Mouse (Mus musculus) bone marrow macrophage, adult 2 months (primary cell): ENCODE measurements around the gene Gm20388.

Source experiments
- CTCF ChIP-seq: IDR thresholded peaks from 2 replicates; pipeline ENCODE4 v1.5.1; 2012; ENCODE audit warnings: low read depth, mild to moderate bottlenecking, low read length, moderate library complexity
- POLR2A ChIP-seq: IDR thresholded peaks from 2 replicates; pipeline ENCODE4 v1.6.1; 2012; ENCODE audit warnings: mild to moderate bottlenecking, low read depth, low read length, borderline replicate concordance

- TF ChIP-seq CTCF (no peak), POLR2A (no peak)
Observed at GRCm38 (mm10) chr8:120072827-120073226, 162.2 kb downstream of the Gm20388 start.
